ENCODE assay signal across 8 mouse cellular contexts in genomic region chr4:147918459-147919121, GRCm38 (mm10). TPM values are rescaled to one million over a fixed set of nuclear protein-coding genes. Genes with fewer than 3 reads are reported as not detected.
DNase-seq lines count a peak whose midpoint lies in the region; TF ChIP-seq lines count a peak whose summit lies in the region.

No protein-coding gene starts in this region.

- intact Hi-C loops in gastrocnemius, adult 2 months (cut with DNase I) = no loop called here
- intact Hi-C loops in gastrocnemius, postnatal 36 days (cut with DNase I) = loop anchor here (5.0 kb wide), 1 partner anchor 46 kb away; no protein-coding TSS in a partner anchor

- no peak overlapping the region for H3K4me3 ChIP-seq in gastrocnemius, adult 2 months

- DNase-seq in gastrocnemius, adult 2 months = peak; percentile 53
- no peak for DNase-seq in gastrocnemius, postnatal 36 days
- peak; percentile 19 to 33 for DNase-seq in urinary bladder, adult 18-20 months (ENCODE audit: low spot score in 2 of 2)
- DNase-seq in urinary bladder, adult 2 months (ENCODE audit: low spot score) = no peak
- DNase-seq in embryo, embryonic 11 days = peak; percentile 68
- peak; percentile 55 to 68 for DNase-seq in kidney, adult 8-10 months
- DNase-seq in lung, postnatal 10 days = peak; percentile 72
- DNase-seq in urinary bladder, postnatal 36 days (ENCODE audit: low spot score in 2 of 2) = peak; percentile 13 to 48

- peak; percentile 68 for TF ChIP-seq CTCF in gastrocnemius, adult 2 months (IDR thresholded peaks at IDR 0.05)

- no peak overlapping the region for H3K27ac ChIP-seq in gastrocnemius, adult 2 months

RNA-seq across cellular contexts. Expression of gene Mfn2, which starts 14.1 kb away (rescaled TPM):
- 100 to 1,000 TPM; 416 to 452 TPM for total RNA-seq in gastrocnemius, adult 2 months (2021)
- total RNA-seq in gastrocnemius, postnatal 36 days (2021) = 100 to 1,000 TPM; 406 to 426 TPM
- polyA plus RNA-seq in urinary bladder, adult 2 months (2012; rRNA removed) = 49.7 and 68.9 TPM in 2 replicates

RNA-seq across cellular contexts. Expression of gene Plod1, which starts 18.0 kb away (rescaled TPM):
- total RNA-seq in gastrocnemius, adult 2 months (2021) = 10 to 100 TPM; 17.1 to 25.9 TPM
- total RNA-seq in gastrocnemius, postnatal 36 days (2021) = 10 to 100 TPM; 21.8 to 25.6 TPM
- polyA plus RNA-seq in urinary bladder, adult 2 months (2012; rRNA removed) = 42.5 and 50.1 TPM in 2 replicates

RNA-seq across cellular contexts. Expression of gene 2510039O18Rik, which starts 22.1 kb away (rescaled TPM):
- total RNA-seq in gastrocnemius, adult 2 months (2021) = 10 to 100 TPM; 17.0 to 21.5 TPM
- 10 to 100 TPM; 17.9 to 21.4 TPM for total RNA-seq in gastrocnemius, postnatal 36 days (2021)
- polyA plus RNA-seq in urinary bladder, adult 2 months (2012; rRNA removed) = 47.0 and 48.2 TPM in 2 replicates

RNA-seq across cellular contexts. Expression of gene Fv1, which starts 49.8 kb away (rescaled TPM):
- 1 to 10 TPM; 7.3 to 7.7 TPM for total RNA-seq in gastrocnemius, adult 2 months (2021)
- total RNA-seq in gastrocnemius, postnatal 36 days (2021) = 1 to 10 TPM; 3.8 to 5.8 TPM
- polyA plus RNA-seq in urinary bladder, adult 2 months (2012; rRNA removed) = 6.8 and 7.6 TPM in 2 replicates

RNA-seq across cellular contexts. Expression of gene Miip, which starts 50.0 kb away (rescaled TPM):
- total RNA-seq in gastrocnemius, adult 2 months (2021) = 1 to 10 TPM; 5.1 to 5.5 TPM
- 1 to 10 TPM; 4.0 to 6.3 TPM for total RNA-seq in gastrocnemius, postnatal 36 days (2021)
- polyA plus RNA-seq in urinary bladder, adult 2 months (2012; rRNA removed) = 43.3 and 57.4 TPM in 2 replicates

Comparison
In these comparisons a context has a peak if more than half of its experiments do, and no peak if none do; other contexts are left out.
1. DNase-seq: peak in gastrocnemius, adult 2 months (single experiment), urinary bladder, adult 18-20 months (2 of 2), embryo, embryonic 11 days (single experiment), kidney, adult 8-10 months (2 of 2), lung, postnatal 10 days (single experiment) and urinary bladder, postnatal 36 days (2 of 2); none in gastrocnemius, postnatal 36 days (0 of 2) and urinary bladder, adult 2 months (single experiment).